Mouse (Mus musculus): ENCODE measurements around the gene Itgb5. TPM values are rescaled to one million over a fixed set of nuclear protein-coding genes. Genes with fewer than 3 reads are reported as not detected.
A peak's percentile ranks its signal among the peaks of the same experiment; 100 is the strongest.

Itgb5 gene
- total RNA-seq, 2 experiments from 2014 or later: 0.47 TPM; not detected in 1

- ATAC-seq (replicated peaks; ENCODE audit: low FRiP score, low TSS enrichment, poor library complexity, severe bottlenecking): no peak
Measured at GRCm38 (mm10) chr16:33892539-33892938, 63.1 kb downstream of the Itgb5 start.

DNA sequence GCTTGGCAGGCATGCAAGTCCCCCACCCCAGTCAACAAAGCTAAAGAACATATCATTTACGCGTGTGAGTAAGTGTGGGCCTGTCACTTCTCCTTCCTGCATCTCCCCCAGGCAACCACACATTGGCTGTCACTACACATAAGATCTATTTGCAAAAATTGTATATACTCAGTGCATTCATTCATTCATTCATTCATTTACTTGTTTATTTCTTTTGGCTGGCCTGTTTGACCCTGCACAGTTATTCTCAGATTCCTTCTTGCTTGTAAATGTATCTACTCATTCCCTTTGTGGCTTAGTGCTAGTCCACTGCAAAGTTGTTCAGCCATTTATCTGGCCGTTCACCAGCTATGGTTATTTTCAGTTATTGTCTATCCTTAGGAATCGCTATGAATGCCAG is 64.3 kb downstream of the Itgb5 start:
- no peak for ATAC-seq (replicated peaks; ENCODE audit: low FRiP score, low TSS enrichment, poor library complexity, severe bottlenecking)

GRCm38 (mm10) chr16:33894449-33894848 is 65.0 kb downstream of the Itgb5 start:
- ATAC-seq (replicated peaks; ENCODE audit: low FRiP score, low TSS enrichment, poor library complexity, severe bottlenecking): no peak

- no peak for ATAC-seq (replicated peaks; ENCODE audit: low FRiP score, low TSS enrichment, poor library complexity, severe bottlenecking)
Measured at GRCm38 (mm10) chr16:33895690-33896089, 66.2 kb downstream of the Itgb5 start.

DNA sequence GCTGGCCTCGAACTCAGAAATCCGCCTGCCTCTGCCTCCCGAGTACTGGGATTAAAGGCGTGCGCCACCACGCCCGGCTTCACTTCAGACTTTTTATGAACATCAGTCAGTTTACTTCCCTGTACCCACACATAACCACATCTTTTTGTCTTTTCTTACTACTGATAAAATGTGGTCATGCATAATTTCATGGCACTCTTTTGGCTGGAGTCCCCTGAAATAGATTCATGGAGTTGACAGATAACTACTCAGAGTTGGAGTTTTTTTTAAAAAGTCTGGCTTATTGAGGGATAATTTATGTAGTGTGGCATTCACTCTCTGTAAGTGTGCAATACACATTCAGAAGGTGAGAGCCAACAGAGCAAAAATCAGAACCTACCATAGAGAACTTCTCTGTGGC is 67.3 kb downstream of the Itgb5 start:
- 0 out of 2 replicates have a peak, but pooled peaks have one; percentile 17 for ATAC-seq (replicated peaks; ENCODE audit: low FRiP score, low TSS enrichment, poor library complexity, severe bottlenecking)

GRCm38 (mm10) chr16:33903664-33904441 is 74.4 kb downstream of the Itgb5 start:
- ATAC-seq (replicated peaks; ENCODE audit: low FRiP score, low TSS enrichment, poor library complexity, severe bottlenecking): no peak

DNA sequence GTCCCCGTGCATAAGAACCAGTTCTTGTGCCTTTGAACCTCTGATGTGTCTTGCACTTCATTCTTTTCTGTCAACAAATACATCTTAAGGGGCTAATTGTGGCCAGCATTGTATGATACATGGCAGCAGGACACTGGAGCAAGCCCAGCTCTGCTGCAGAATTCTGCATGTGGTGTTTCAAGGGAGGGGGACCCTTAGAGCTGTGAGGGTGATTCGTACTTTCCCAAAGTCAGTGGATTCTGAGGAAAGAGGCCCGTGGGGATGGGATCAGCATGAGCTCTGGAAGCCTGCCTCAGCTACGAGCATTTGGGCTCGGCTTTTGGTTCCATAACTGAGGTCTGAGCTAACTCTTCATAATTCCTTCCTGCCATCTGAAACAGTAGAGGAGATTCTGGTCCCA is 75.1 kb downstream of the Itgb5 start:
- no peak for ATAC-seq (replicated peaks; ENCODE audit: low FRiP score, low TSS enrichment, poor library complexity, severe bottlenecking)

DNA sequence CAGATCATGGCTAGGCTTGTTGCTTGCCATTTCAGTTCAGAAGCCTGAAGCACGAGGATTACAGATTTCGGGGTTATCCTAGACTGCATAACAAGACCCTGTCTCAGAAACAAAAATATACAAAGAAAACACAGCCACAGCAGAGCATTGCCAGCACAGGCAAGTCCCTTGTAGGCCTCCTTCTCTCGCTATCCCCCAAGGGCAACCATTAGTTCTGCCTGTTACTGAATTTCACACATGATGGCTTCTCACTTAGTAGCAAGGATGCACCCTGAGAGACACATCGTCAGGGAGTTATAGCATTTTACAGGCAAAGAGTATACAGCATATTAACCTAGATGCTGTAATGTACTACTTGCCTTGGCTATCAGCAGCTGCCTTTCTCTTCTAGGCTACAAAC is 78.8 kb downstream of the Itgb5 start:
- no peak for ATAC-seq (replicated peaks; ENCODE audit: low FRiP score, low TSS enrichment, poor library complexity, severe bottlenecking)

DNA sequence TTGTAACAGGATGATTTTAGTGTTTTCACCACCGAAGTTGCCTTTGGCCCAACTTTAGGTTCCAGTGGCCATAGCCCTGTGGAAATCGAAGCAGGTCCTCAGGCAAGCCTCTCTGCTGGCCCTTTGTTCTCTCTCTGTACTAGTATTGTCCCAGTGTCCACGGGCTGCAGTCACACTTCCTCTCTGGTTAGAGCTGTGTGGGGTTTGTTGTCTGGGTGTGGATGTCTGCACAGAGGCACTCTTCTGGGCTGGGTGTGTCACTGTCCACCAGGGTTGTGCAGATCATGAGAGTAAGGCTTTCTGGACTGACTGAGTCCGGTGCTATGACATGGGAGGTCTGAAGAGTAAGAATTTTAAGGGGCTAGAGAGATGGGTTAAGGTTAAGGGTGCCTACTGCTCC is 85.5 kb downstream of the Itgb5 start:
- no peak for ATAC-seq (replicated peaks; ENCODE audit: low FRiP score, low TSS enrichment, poor library complexity, severe bottlenecking)

- no peak for ATAC-seq (replicated peaks; ENCODE audit: low FRiP score, low TSS enrichment, poor library complexity, severe bottlenecking)
Measured at GRCm38 (mm10) chr16:33916473-33917251, 87.2 kb downstream of the Itgb5 start.

- ATAC-seq (replicated peaks; ENCODE audit: low FRiP score, low TSS enrichment, poor library complexity, severe bottlenecking): no peak
Measured at GRCm38 (mm10) chr16:33917390-33917789, 87.9 kb downstream of the Itgb5 start.

- no peak for ATAC-seq (replicated peaks; ENCODE audit: low FRiP score, low TSS enrichment, poor library complexity, severe bottlenecking)
Measured at GRCm38 (mm10) chr16:33917926-33918325, 88.5 kb downstream of the Itgb5 start.

DNA sequence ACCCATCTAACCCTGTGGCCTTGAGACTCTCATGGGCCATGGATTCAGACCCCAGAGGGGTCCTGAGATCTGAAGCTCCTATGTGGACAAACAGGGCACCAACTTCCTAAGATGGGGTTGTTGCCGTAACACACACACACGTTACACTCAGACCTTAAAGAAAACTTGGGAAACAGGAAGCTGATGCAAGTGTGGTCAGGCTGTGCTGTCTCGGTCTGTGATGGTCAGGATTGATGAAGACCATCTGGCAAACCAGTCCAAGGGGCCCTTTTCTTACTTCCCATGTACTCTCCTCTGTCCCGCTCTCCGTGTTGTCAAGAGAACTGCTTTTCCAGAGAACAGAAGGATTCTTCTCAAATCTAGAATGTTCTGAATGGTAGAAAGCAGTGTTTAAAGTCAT is 92.0 kb downstream of the Itgb5 start:
- ATAC-seq (replicated peaks; ENCODE audit: low FRiP score, low TSS enrichment, poor library complexity, severe bottlenecking): no peak

GRCm38 (mm10) chr16:33922111-33923000 is 92.9 kb downstream of the Itgb5 start:
- peak; percentile 32 for ATAC-seq (replicated peaks; ENCODE audit: low FRiP score, low TSS enrichment, poor library complexity, severe bottlenecking)

GRCm38 (mm10) chr16:33923001-33923316 is 93.5 kb downstream of the Itgb5 start:
- ATAC-seq (replicated peaks; ENCODE audit: low FRiP score, low TSS enrichment, poor library complexity, severe bottlenecking): no peak

DNA sequence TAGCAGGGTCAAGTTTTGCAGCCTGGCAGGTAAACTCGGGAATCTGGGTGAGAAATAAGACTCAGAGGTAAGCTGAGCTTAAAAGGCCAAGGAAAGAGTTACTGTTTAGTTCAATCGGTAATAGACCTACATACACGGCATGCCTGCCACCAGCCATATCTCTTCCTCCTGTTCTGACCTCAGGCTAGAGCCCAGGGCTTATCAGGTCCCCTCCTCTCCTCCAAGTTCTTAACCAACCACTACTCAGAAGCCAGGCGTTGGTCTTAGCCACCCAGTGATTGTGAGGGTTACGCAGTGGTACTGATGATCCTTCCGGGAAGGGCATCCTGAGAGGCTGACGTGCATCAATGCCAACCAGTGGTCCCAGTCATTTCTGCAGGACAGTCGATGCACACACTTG is 94.3 kb downstream of the Itgb5 start:
- peak; percentile 88 for ATAC-seq (replicated peaks; ENCODE audit: low FRiP score, low TSS enrichment, poor library complexity, severe bottlenecking)

GRCm38 (mm10) chr16:33927263-33927824 is 97.9 kb downstream of the Itgb5 start:
- ATAC-seq (replicated peaks; ENCODE audit: low FRiP score, low TSS enrichment, poor library complexity, severe bottlenecking): no peak

DNA sequence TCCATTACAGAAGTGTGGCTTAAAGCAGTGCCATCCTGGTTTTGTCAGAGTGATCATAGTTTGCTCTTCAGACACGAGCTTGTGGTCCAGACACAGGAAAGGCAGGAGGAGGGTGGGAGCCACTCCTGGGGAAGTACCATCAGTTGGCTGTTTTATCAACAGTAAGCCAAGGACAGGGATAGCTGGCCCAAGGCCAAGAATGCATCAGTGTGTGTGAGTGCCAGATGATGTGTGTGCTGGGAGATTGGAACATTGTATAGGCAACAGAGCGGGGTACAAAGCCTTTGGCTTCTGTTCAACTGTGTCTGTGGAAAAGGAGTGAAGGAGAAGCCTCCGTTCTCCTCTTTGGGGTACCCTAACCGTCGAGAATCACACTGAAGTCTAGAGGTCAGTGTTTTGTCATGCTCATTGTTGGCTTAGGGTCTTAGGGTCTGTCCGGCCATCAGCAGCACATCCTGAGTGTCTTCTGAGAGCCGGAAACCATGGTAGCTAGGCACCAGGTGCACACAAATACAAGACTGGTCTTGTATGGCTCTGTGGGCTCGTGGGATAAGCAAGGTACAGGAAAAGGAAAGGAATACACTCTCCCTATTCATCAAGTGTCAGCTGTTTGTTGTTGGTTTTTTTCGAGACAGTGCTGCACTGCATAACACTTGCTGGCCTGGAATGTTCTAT is 99.5 kb downstream of the Itgb5 start:
- ATAC-seq (replicated peaks; ENCODE audit: low FRiP score, low TSS enrichment, poor library complexity, severe bottlenecking): no peak

- no peak for ATAC-seq (replicated peaks; ENCODE audit: low FRiP score, low TSS enrichment, poor library complexity, severe bottlenecking)
Measured at GRCm38 (mm10) chr16:33930785-33931184, 101.3 kb downstream of the Itgb5 start.

Measured in megakaryocyte-erythroid progenitor cell, adult 5-6 weeks (primary cell).